Mouse (Mus musculus) ES-E14 (cell line): ENCODE measurements around the gene Ube2b.

Experiments used
- HCFC1 ChIP-seq: IDR thresholded peaks from 2 replicates; pipeline ENCODE4 v1.6.1; 2012; ENCODE audit warnings: low read length, inconsistent platforms, borderline replicate concordance; ENCODE audit not compliant: insufficient read depth
- MAFK ChIP-seq: IDR thresholded peaks from 2 replicates; pipeline ENCODE4 v1.6.1; 2014; ENCODE audit warnings: mild to moderate bottlenecking, low read depth, low read length, inconsistent platforms; ENCODE audit not compliant: insufficient read depth
- ZC3H11A ChIP-seq: IDR thresholded peaks from 2 replicates; pipeline ENCODE4 v1.6.1; 2012; ENCODE audit warnings: low read depth, mild to moderate bottlenecking, inconsistent platforms, low read length, borderline replicate concordance
- ZNF384 ChIP-seq: IDR thresholded peaks from 2 replicates; pipeline ENCODE4 v1.6.1; 2012; ENCODE audit warnings: low read depth, low read length, inconsistent platforms

- no peak for TF ChIP-seq HCFC1
- no peak for TF ChIP-seq ZNF384
- TF ChIP-seq MAFK = peak; percentile 74
- TF ChIP-seq ZC3H11A = no peak
These were observed 43.6 kb upstream of the Ube2b start for GRCm38 (mm10) chr11:52044156-52044555.
